Mouse (Mus musculus): ENCODE results near the gene Tnfrsf13c. TPM values are rescaled to one million over a fixed set of nuclear protein-coding genes. Genes with fewer than 3 reads are reported as not detected.

The Tnfrsf13c gene
- polyA plus RNA-seq (2016; fragmentation: Nextera tagmentation; extraction: Ambion mirVana), result 0.09 TPM in 1 of 2 replicates, not detected in the other

- Histone ChIP-seq H3K27ac (ENCODE audit: poor library complexity, severe bottlenecking) (no peak within 1 kb of the TSS), H3K27me3 (replicated peaks) (peaks cover 72% of the 10 kb centered on the region), H3K9ac (peak within 1 kb of the TSS; percentile 29; the same call in 1 of the 2 replicates), H3K36me3 (no peaks in the 10 kb centered on the region), H3K4me1 (replicated peaks) (peaks cover 18% of the 10 kb centered on the region), H3K4me3 (peak within 1 kb of the TSS; percentile 36), H3K9me3 (replicated peaks) (no peaks in the 10 kb centered on the region), H3K4me2 (peak within 1 kb of the TSS; percentile 72)
- WGBS, result under 1% methylated on average over 44 of the region's 44 CpGs
- ATAC-seq (ENCODE audit: insufficient number of reproducible peaks, low FRiP score), result peak; percentile 34; the same call in 1 of the 2 replicates
These were observed at the start of gene Tnfrsf13c for GRCm38 (mm10) chr15:82223657-82224601. Gene Tnfrsf13c, minus strand, starts transcription at chr15:82224369.

- ATAC-seq (ENCODE audit: insufficient number of reproducible peaks, low FRiP score), result no peak
- no peaks in the 10 kb centered on the region for H3K9me3 ChIP-seq (replicated peaks)
- H3K4me1 ChIP-seq (replicated peaks), result peaks cover 33% of the 10 kb centered on the region
- 82% methylated on average over 6 of the region's 6 CpGs for WGBS
- H3K4me3 ChIP-seq, result no peak overlapping the region
- no peaks in the 10 kb centered on the region for H3K36me3 ChIP-seq
- H3K27ac ChIP-seq (ENCODE audit: poor library complexity, severe bottlenecking), result no peak overlapping the region
- H3K27me3 ChIP-seq (replicated peaks), result peaks cover 65% of the 10 kb centered on the region
- no peak overlapping the region for H3K4me2 ChIP-seq
- H3K9ac ChIP-seq, result no peak overlapping the region
These were observed 48.1 kb upstream of the Tnfrsf13c start for GRCm38 (mm10) chr15:82272295-82272694.

GRCm38 (mm10) chr15:82271201-82271600, 47.0 kb upstream of the Tnfrsf13c start:
- Histone ChIP-seq H3K4me2 (no peak overlapping the region), H3K36me3 (no peaks in the 10 kb centered on the region), H3K9ac (no peak overlapping the region), H3K9me3 (replicated peaks) (no peaks in the 10 kb centered on the region), H3K27ac (ENCODE audit: poor library complexity, severe bottlenecking) (no peak overlapping the region), H3K4me1 (replicated peaks) (peaks cover 33% of the 10 kb centered on the region), H3K4me3 (no peak overlapping the region), H3K27me3 (replicated peaks) (peaks cover 54% of the 10 kb centered on the region)
- ATAC-seq (ENCODE audit: insufficient number of reproducible peaks, low FRiP score), result no peak
- 6% methylated on average over 5 of the region's 5 CpGs for WGBS

GRCm38 (mm10) chr15:82268783-82269182, 44.6 kb upstream of the Tnfrsf13c start:
- H3K27me3 ChIP-seq (replicated peaks), result peaks cover 29% of the 10 kb centered on the region
- peaks cover 22% of the 10 kb centered on the region for H3K4me1 ChIP-seq (replicated peaks)
- no peaks in the 10 kb centered on the region for H3K9me3 ChIP-seq (replicated peaks)
- H3K4me3 ChIP-seq, result no peak overlapping the region
- no peak overlapping the region for H3K27ac ChIP-seq (ENCODE audit: poor library complexity, severe bottlenecking)
- no peak for ATAC-seq (ENCODE audit: insufficient number of reproducible peaks, low FRiP score)
- H3K36me3 ChIP-seq, result no peaks in the 10 kb centered on the region
- WGBS, result 85% methylated on average over 9 of the region's 9 CpGs
- H3K9ac ChIP-seq, result no peak overlapping the region
- H3K4me2 ChIP-seq, result no peak overlapping the region

- WGBS, result 38% methylated on average over 3 of the region's 3 CpGs
- Histone ChIP-seq H3K4me3 (no peak overlapping the region), H3K36me3 (no peaks in the 10 kb centered on the region), H3K4me2 (no peak overlapping the region), H3K27ac (ENCODE audit: poor library complexity, severe bottlenecking) (no peak overlapping the region), H3K9me3 (replicated peaks) (no peaks in the 10 kb centered on the region), H3K4me1 (replicated peaks) (peaks cover 22% of the 10 kb centered on the region), H3K27me3 (replicated peaks) (peaks cover 23% of the 10 kb centered on the region), H3K9ac (peak overlapping the region; percentile 6; the same call in 1 of the 2 replicates)
- ATAC-seq (ENCODE audit: insufficient number of reproducible peaks, low FRiP score), result no peak
These were observed 44.0 kb upstream of the Tnfrsf13c start for GRCm38 (mm10) chr15:82268185-82268584.

GRCm38 (mm10) chr15:82266356-82266755, 42.2 kb upstream of the Tnfrsf13c start:
- H3K4me2 ChIP-seq, result no peak overlapping the region
- H3K27me3 ChIP-seq (replicated peaks), result peaks cover 7% of the 10 kb centered on the region
- H3K4me1 ChIP-seq (replicated peaks), result peaks cover 30% of the 10 kb centered on the region
- WGBS, result 11% methylated on average over 6 of the region's 6 CpGs
- no peaks in the 10 kb centered on the region for H3K36me3 ChIP-seq
- ATAC-seq (ENCODE audit: insufficient number of reproducible peaks, low FRiP score), result no peak
- no peak overlapping the region for H3K4me3 ChIP-seq
- H3K9me3 ChIP-seq (replicated peaks), result no peaks in the 10 kb centered on the region
- H3K27ac ChIP-seq (ENCODE audit: poor library complexity, severe bottlenecking), result no peak overlapping the region
- no peak overlapping the region for H3K9ac ChIP-seq

GRCm38 (mm10) chr15:82259510-82259909, 35.3 kb upstream of the Tnfrsf13c start:
- H3K4me3 ChIP-seq, result no peak overlapping the region
- no peaks in the 10 kb centered on the region for H3K9me3 ChIP-seq (replicated peaks)
- 9% methylated on average over 16 of the region's 16 CpGs for WGBS
- H3K27ac ChIP-seq (ENCODE audit: poor library complexity, severe bottlenecking), result no peak overlapping the region
- ATAC-seq (ENCODE audit: insufficient number of reproducible peaks, low FRiP score), result no peak
- no peak overlapping the region for H3K4me2 ChIP-seq
- peaks cover 29% of the 10 kb centered on the region for H3K27me3 ChIP-seq (replicated peaks)
- no peaks in the 10 kb centered on the region for H3K36me3 ChIP-seq
- H3K9ac ChIP-seq, result no peak overlapping the region
- H3K4me1 ChIP-seq (replicated peaks), result peaks cover 13% of the 10 kb centered on the region

GRCm38 (mm10) chr15:82255944-82256383, 31.8 kb upstream of the Tnfrsf13c start:
- ATAC-seq (ENCODE audit: insufficient number of reproducible peaks, low FRiP score), result no peak
- 21% methylated on average over 10 of the region's 10 CpGs for WGBS
- 0 out of 2 replicates have a peak, but pooled peaks cover 5% of the 10 kb centered on the region for H3K4me1 ChIP-seq (replicated peaks)
- no peak overlapping the region for H3K9ac ChIP-seq
- H3K27me3 ChIP-seq (replicated peaks), result peaks cover 27% of the 10 kb centered on the region
- no peaks in the 10 kb centered on the region for H3K36me3 ChIP-seq
- H3K4me3 ChIP-seq, result no peak overlapping the region
- peak overlapping the region; percentile 10; the same call in 1 of the 2 replicates for H3K4me2 ChIP-seq
- H3K9me3 ChIP-seq (replicated peaks), result no peaks in the 10 kb centered on the region
- H3K27ac ChIP-seq (ENCODE audit: poor library complexity, severe bottlenecking), result no peak overlapping the region

GRCm38 (mm10) chr15:82255248-82255647, 31.1 kb upstream of the Tnfrsf13c start:
- Histone ChIP-seq H3K9ac (no peak overlapping the region), H3K27me3 (replicated peaks) (peaks cover 24% of the 10 kb centered on the region), H3K9me3 (replicated peaks) (no peaks in the 10 kb centered on the region), H3K4me3 (no peak overlapping the region), H3K4me1 (replicated peaks) (0 out of 2 replicates have a peak, but pooled peaks cover 5% of the 10 kb centered on the region), H3K27ac (ENCODE audit: poor library complexity, severe bottlenecking) (no peak overlapping the region), H3K36me3 (no peaks in the 10 kb centered on the region), H3K4me2 (no peak overlapping the region)
- ATAC-seq (ENCODE audit: insufficient number of reproducible peaks, low FRiP score), result no peak
- WGBS, result 48% methylated on average over 4 of the region's 4 CpGs

- Histone ChIP-seq H3K4me3 (no peak within 1 kb of the TSS), H3K9me3 (replicated peaks) (no peaks in the 10 kb centered on the region), H3K36me3 (no peaks in the 10 kb centered on the region), H3K4me2 (no peak within 1 kb of the TSS), H3K4me1 (replicated peaks) (0 out of 2 replicates have a peak, but pooled peaks cover 5% of the 10 kb centered on the region), H3K27ac (ENCODE audit: poor library complexity, severe bottlenecking) (no peak within 1 kb of the TSS), H3K9ac (no peak within 1 kb of the TSS), H3K27me3 (replicated peaks) (peaks cover 11% of the 10 kb centered on the region; the same call in 1 of the 2 replicates)
- ATAC-seq (ENCODE audit: insufficient number of reproducible peaks, low FRiP score), result no peak
- WGBS, result 74% methylated on average over 6 of the region's 6 CpGs
These were observed 27.9 kb upstream of the Tnfrsf13c start, which contains the start of gene 1500009C09Rik for GRCm38 (mm10) chr15:82252097-82252496. Gene 1500009C09Rik, plus strand, starts transcription at chr15:82252397.

- 0 out of 2 replicates have a peak, but pooled peaks cover 5% of the 10 kb centered on the region for H3K4me1 ChIP-seq (replicated peaks)
- no peak overlapping the region for H3K27ac ChIP-seq (ENCODE audit: poor library complexity, severe bottlenecking)
- no peak overlapping the region for H3K4me2 ChIP-seq
- no peak overlapping the region for H3K4me3 ChIP-seq
- H3K9ac ChIP-seq, result no peak overlapping the region
- no peaks in the 10 kb centered on the region for H3K36me3 ChIP-seq
- no peak for ATAC-seq (ENCODE audit: insufficient number of reproducible peaks, low FRiP score)
- WGBS, result 88% methylated on average over 3 of the region's 3 CpGs
- no peaks in the 10 kb centered on the region for H3K9me3 ChIP-seq (replicated peaks)
- peaks cover 11% of the 10 kb centered on the region; the same call in 1 of the 2 replicates for H3K27me3 ChIP-seq (replicated peaks)
These were observed 27.4 kb upstream of the Tnfrsf13c start for GRCm38 (mm10) chr15:82251579-82251978.
